Mouse (Mus musculus) limb, embryonic 11.5 days (tissue): ENCODE measurements around the gene Clstn3. TPM values are rescaled to one million over a fixed set of nuclear protein-coding genes. Genes with fewer than 3 reads are reported as not detected.

Experiments
- ATAC-seq: fragments of 200-750 bp; cut with Nextera tagmentation; 2 replicates; pipeline ENCODE4 v1.8.0; 2017; ENCODE audit warnings: low read depth; ENCODE audit not compliant: insufficient number of reproducible peaks, low FRiP score, low TSS enrichment
- DNase-seq: peaks from one replicate; pipeline ENCODE4 v3.0.0-alpha.2; 2015; ENCODE audit warnings: low spot score
- H3K27ac ChIP-seq: fragments of 300-500 bp; sonication (generic); replicated peaks from 2 replicates; pipeline ENCODE4 v1.5.1; 2014; ENCODE audit warnings: low read depth, mild to moderate bottlenecking, low read length
- H3K27me3 ChIP-seq: fragments of 300-500 bp; sonication (generic); 2 replicates; pipeline ENCODE4 v1.6.1; 2014; ENCODE audit warnings: mild to moderate bottlenecking, low read length, mixed read lengths; ENCODE audit not compliant: control insufficient read depth, insufficient read depth
- H3K36me3 ChIP-seq: fragments of 300-500 bp; sonication (generic); 2 replicates; pipeline ENCODE4 v1.6.1; 2014; ENCODE audit warnings: mild to moderate bottlenecking, low read length, moderate library complexity, mixed read lengths; ENCODE audit not compliant: control insufficient read depth, insufficient read depth
- H3K4me1 ChIP-seq: fragments of 300-500 bp; sonication (generic); 2 replicates; pipeline ENCODE4 v1.6.1; 2014; ENCODE audit warnings: low read length, mixed read lengths; ENCODE audit not compliant: control insufficient read depth, insufficient read depth
- H3K4me2 ChIP-seq: fragments of 300-500 bp; sonication (generic); 2 replicates; pipeline ENCODE4 v1.6.1; 2014; ENCODE audit warnings: low read depth, mild to moderate bottlenecking, moderate library complexity; ENCODE audit not compliant: severe bottlenecking
- H3K4me3 ChIP-seq: fragments of 300-500 bp; sonication (generic); 2 replicates; pipeline ENCODE4 v1.5.1; 2014; ENCODE audit warnings: low read depth, low read length
- H3K9ac ChIP-seq: fragments of 300-500 bp; sonication (generic); 2 replicates; pipeline ENCODE4 v1.6.1; 2014; ENCODE audit warnings: mild to moderate bottlenecking, low read length
- H3K9me3 ChIP-seq: fragments of 300-500 bp; sonication (generic); 2 replicates; pipeline ENCODE4 v1.6.1; 2016; ENCODE audit warnings: low read length; ENCODE audit not compliant: control insufficient read depth
- WGBS: fragments of 180-500 bp; shearing (Covaris S2); extraction: QIAGEN DNeasy Blood & Tissue Kit; methylation state at CpG from one replicate; pipeline ENCODE4 v1.1.7; 2014; 5-methylcytosine and 5-hydroxymethylcytosine counted together
- polyA plus RNA-seq: library from polyadenylated mRNA; unstranded; fragments of >200 nt; fragmentation: Nextera tagmentation; extraction: Ambion mirVana; gene quantifications from 2 replicates; pipeline ENCODE4 v1.2.1, GENCODE M21; 2014

Gene Clstn3
- polyA plus RNA-seq, 1 experiment from 2014 or later, result 4.4 TPM

- no peaks in the 10 kb centered on the region for H3K36me3 ChIP-seq
- no peak overlapping the region for H3K9ac ChIP-seq
- DNase-seq (no peak), ATAC-seq (no peak)
- H3K27me3 ChIP-seq, result no peaks in the 10 kb centered on the region
- no peak overlapping the region for H3K4me3 ChIP-seq
- no peak overlapping the region for H3K27ac ChIP-seq
- no peaks in the 10 kb centered on the region for H3K9me3 ChIP-seq
- no peak overlapping the region for H3K4me2 ChIP-seq
- no peaks in the 10 kb centered on the region for H3K4me1 ChIP-seq
- 82% methylated on average over 18 of the region's 18 CpGs for WGBS
Observed at GRCm38 (mm10) chr6:124449668-124450383, 14.8 kb downstream of the Clstn3 start.

- no peaks in the 10 kb centered on the region for H3K4me1 ChIP-seq
- 96% methylated on average over 16 of the region's 16 CpGs for WGBS
- no peak overlapping the region for H3K27ac ChIP-seq
- no peaks in the 10 kb centered on the region for H3K27me3 ChIP-seq
- no peak overlapping the region for H3K9ac ChIP-seq
- H3K36me3 ChIP-seq, result no peaks in the 10 kb centered on the region
- no peak overlapping the region for H3K4me2 ChIP-seq
- H3K4me3 ChIP-seq, result no peak overlapping the region
- DNase-seq (no peak), ATAC-seq (0 out of 2 replicates have a peak, but pooled peaks have one; percentile 42)
- no peaks in the 10 kb centered on the region for H3K9me3 ChIP-seq
Observed at GRCm38 (mm10) chr6:124448959-124449667, 15.5 kb downstream of the Clstn3 start.

- Histone ChIP-seq H3K27me3 (no peaks in the 10 kb centered on the region), H3K9me3 (no peaks in the 10 kb centered on the region), H3K4me2 (no peak overlapping the region), H3K9ac (no peak overlapping the region), H3K36me3 (no peaks in the 10 kb centered on the region), H3K4me3 (no peak overlapping the region), H3K4me1 (no peaks in the 10 kb centered on the region), H3K27ac (no peak overlapping the region)
- ATAC-seq (no peak), DNase-seq (no peak)
- 75% methylated on average over 10 of the region's 10 CpGs for WGBS
Observed at GRCm38 (mm10) chr6:124448186-124448852, 16.3 kb downstream of the Clstn3 start.

- Histone ChIP-seq H3K27ac (no peak overlapping the region), H3K4me2 (no peak overlapping the region), H3K4me3 (no peak overlapping the region), H3K9ac (no peak overlapping the region), H3K27me3 (no peaks in the 10 kb centered on the region), H3K36me3 (no peaks in the 10 kb centered on the region), H3K9me3 (no peaks in the 10 kb centered on the region), H3K4me1 (no peaks in the 10 kb centered on the region)
- DNase-seq (no peak), ATAC-seq (no peak)
- WGBS, result 85% methylated on average over 2 of the region's 2 CpGs
Observed at GRCm38 (mm10) chr6:124447356-124447755, 17.2 kb downstream of the Clstn3 start.

- H3K9me3 ChIP-seq, result no peaks in the 10 kb centered on the region
- DNase-seq (no peak), ATAC-seq (no peak)
- no peak overlapping the region for H3K27ac ChIP-seq
- H3K4me2 ChIP-seq, result no peak overlapping the region
- H3K36me3 ChIP-seq, result no peaks in the 10 kb centered on the region
- 94% methylated on average over 9 of the region's 9 CpGs for WGBS
- H3K27me3 ChIP-seq, result no peaks in the 10 kb centered on the region
- no peaks in the 10 kb centered on the region for H3K4me1 ChIP-seq
- no peak overlapping the region for H3K4me3 ChIP-seq
- no peak overlapping the region for H3K9ac ChIP-seq
Observed at GRCm38 (mm10) chr6:124446459-124446858, 18.1 kb downstream of the Clstn3 start.

- no peak overlapping the region for H3K9ac ChIP-seq
- DNase-seq (no peak), ATAC-seq (no peak)
- no peak overlapping the region for H3K4me2 ChIP-seq
- WGBS, result 91% methylated on average over 2 of the region's 2 CpGs
- no peaks in the 10 kb centered on the region for H3K36me3 ChIP-seq
- no peaks in the 10 kb centered on the region for H3K4me1 ChIP-seq
- H3K27me3 ChIP-seq, result no peaks in the 10 kb centered on the region
- H3K9me3 ChIP-seq, result no peaks in the 10 kb centered on the region
- H3K4me3 ChIP-seq, result no peak overlapping the region
- H3K27ac ChIP-seq, result no peak overlapping the region
Observed at GRCm38 (mm10) chr6:124446024-124446423, 18.6 kb downstream of the Clstn3 start.

GRCm38 (mm10) chr6:124443338-124443737 lies 21.3 kb downstream of the Clstn3 start:
- no peaks in the 10 kb centered on the region for H3K27me3 ChIP-seq
- no peak overlapping the region for H3K27ac ChIP-seq
- no peaks in the 10 kb centered on the region for H3K36me3 ChIP-seq
- H3K9ac ChIP-seq, result no peak overlapping the region
- no peak for DNase-seq
- ATAC-seq, result no peak
- no peak overlapping the region for H3K4me2 ChIP-seq
- 89% methylated on average over 2 of the region's 2 CpGs for WGBS
- no peaks in the 10 kb centered on the region for H3K9me3 ChIP-seq
- H3K4me1 ChIP-seq, result no peaks in the 10 kb centered on the region
- no peak overlapping the region for H3K4me3 ChIP-seq

GRCm38 (mm10) chr6:124436245-124436644 lies 28.3 kb downstream of the Clstn3 start:
- no peaks in the 10 kb centered on the region for H3K27me3 ChIP-seq
- H3K27ac ChIP-seq, result no peak overlapping the region
- no peak for DNase-seq
- no peak for ATAC-seq
- H3K9me3 ChIP-seq, result no peaks in the 10 kb centered on the region
- no peak overlapping the region for H3K4me2 ChIP-seq
- no peak overlapping the region for H3K4me3 ChIP-seq
- 83% methylated on average over 7 of the region's 7 CpGs for WGBS
- H3K36me3 ChIP-seq, result no peaks in the 10 kb centered on the region
- no peaks in the 10 kb centered on the region for H3K4me1 ChIP-seq
- no peak overlapping the region for H3K9ac ChIP-seq
